Mouse (Mus musculus) WW6 (cell line): ENCODE measurements around the gene Klhdc4.

Experiments used
- DNase-seq: peaks from one replicate; pipeline ENCODE4 v3.0.0-alpha.2; 2013; ENCODE audit warnings: low read depth, low spot score

The Klhdc4 gene

GRCm38 (mm10) chr8:121850018-121850417 lies 20.6 kb upstream of the Klhdc4 start:
- DNase-seq = peak; percentile 76

- DNase-seq = no peak
Observed at GRCm38 (mm10) chr8:121849303-121849702, 19.9 kb upstream of the Klhdc4 start.

DNA sequence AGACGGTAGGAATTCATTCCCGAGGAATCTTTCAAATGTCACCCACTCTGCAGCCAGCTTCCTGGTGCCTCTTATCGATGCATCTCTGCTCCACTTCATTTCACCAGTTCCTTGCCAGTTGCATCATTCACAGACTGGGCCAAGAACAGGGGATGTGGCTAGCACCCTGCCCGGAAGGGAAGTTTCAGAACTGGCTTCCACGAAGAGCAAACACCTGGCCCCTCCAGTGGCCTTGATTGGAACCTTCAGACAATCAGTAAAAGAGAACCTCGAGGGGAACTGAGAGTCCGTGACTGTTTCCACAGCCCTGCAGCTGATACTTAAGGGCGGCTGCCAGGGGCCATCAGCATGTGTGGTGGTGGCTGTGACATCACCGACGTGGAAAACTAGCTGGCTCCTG lies 19.1 kb upstream of the Klhdc4 start:
- DNase-seq = no peak

GRCm38 (mm10) chr8:121847987-121848386 lies 18.6 kb upstream of the Klhdc4 start:
- DNase-seq = no peak

DNA sequence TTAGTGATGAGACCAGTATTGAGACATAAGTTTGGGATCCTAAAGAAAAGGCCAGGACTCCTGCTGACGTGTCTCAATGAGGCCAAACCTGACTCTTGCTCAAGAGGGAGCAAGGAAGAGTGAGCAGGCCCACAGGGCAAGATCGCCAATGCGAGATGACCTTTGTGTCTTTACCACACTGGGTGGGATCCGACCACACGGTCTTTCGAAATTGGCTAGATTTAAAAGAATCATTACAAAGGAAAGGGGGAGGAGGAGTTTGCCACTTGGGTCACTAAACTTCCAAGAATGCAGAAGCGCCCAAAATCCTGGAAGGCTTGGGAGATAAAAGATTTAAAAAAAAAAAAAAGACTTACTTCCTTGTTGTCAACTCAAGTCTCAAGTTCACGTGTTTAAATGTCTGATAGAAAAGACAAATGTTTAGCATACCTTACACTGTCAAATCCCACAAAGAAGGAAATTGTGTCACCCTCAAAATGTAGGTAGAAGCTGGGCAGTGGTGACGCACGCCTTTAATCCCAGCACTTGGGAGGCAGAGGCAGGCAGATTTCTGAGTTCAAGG lies 18.0 kb upstream of the Klhdc4 start:
- DNase-seq = no peak

GRCm38 (mm10) chr8:121846815-121847214 lies 17.4 kb upstream of the Klhdc4 start:
- no peak for DNase-seq

- no peak for DNase-seq
Observed at GRCm38 (mm10) chr8:121844765-121845164, 15.4 kb upstream of the Klhdc4 start.

DNA sequence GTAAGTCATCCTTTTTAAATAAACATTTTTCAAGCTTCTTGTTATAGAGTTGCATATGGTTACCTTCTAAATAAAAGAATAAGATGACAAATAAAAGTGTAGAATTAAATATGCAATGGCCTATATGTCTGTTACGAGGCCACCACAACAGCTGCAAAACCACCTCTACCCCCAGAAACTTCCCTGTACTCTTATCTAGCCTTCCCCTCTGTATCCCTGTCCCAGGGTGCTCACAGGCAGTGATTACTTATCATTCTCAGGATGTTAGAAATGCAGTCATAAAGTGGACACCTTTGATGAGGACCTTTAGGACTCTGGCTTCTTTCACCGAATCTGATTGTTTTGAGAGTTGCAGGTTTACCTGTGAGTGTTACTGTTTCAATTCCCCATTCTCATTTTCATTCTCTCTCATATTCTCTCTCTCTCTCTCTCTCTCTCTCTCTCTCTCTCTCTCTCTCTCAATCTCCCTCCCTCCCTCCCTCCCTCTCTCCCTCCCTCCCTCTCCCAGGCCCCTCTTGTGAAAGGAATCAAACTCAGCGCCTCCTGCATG lies 13.9 kb upstream of the Klhdc4 start:
- no peak for DNase-seq

DNA sequence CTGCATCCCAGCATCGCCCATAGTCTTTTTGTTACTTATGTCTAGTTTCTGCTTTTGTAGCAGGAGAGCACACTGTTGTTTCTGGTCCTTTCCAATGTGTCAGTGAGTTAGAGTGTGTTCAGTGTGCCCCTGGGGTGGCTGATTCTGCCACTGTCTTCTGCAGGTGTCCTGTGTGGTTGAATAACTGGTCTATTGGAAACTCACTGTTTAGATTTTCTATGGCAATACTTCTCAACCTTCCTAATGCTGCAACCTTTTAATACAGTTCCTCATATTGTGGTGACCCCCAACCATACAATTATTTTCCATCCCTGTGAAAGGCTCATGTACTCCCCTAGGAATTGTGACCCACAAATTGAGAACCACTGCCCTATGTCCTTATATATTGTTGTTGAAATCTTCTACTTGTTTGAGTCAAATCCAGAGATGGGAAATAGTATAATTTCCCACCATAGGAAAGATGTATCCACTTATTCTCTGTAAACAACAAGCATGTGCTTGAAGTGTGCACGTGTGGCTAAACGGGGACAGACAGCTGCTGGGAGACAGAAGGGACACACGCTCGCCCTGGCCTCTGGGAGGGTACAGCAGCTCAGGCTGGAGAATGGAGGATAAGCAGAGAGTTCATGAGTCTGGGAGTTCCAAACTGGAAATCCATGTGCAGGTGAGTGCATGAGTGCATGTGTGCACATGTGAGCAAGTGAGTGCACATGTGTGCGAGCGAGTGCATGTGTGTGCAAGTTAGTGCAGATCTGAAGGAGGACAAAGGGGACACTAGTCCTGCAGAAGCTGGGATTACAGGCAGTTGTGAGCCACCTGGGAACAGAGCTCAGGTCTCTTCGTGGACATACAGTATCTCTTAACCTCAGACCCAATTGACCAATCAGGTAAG lies 12.9 kb upstream of the Klhdc4 start:
- DNase-seq = no peak

- peak; percentile 79 for DNase-seq
Observed at GRCm38 (mm10) chr8:121841242-121841641, 11.9 kb upstream of the Klhdc4 start.

- DNase-seq = no peak
Observed at GRCm38 (mm10) chr8:121832503-121832902, 3.1 kb upstream of the Klhdc4 start.

DNA sequence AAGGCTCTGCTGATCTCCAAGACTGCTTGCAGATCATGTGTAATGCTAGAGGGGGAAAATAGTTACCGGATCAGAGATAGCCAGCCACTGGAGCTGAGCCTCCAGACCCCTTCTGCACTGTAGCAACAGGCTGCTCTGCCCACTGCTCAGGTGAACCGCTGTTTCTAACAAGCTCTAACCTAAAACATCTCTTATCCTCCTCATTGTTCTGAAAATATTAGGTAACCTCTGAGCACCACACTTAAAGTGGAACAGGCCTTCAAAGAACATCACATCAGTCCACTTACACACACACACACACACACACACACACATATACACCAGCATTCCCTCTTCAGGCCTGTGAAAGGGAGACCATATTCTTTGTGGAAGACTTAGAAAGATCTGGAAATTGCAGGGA lies 2.7 kb upstream of the Klhdc4 start:
- no peak for DNase-seq

GRCm38 (mm10) chr8:121829777-121830362 lies 501 bp upstream of the Klhdc4 start:
- no peak for DNase-seq

GRCm38 (mm10) chr8:121828376-121829023 lies 869 bp downstream of the Klhdc4 start:
- DNase-seq = no peak

DNA sequence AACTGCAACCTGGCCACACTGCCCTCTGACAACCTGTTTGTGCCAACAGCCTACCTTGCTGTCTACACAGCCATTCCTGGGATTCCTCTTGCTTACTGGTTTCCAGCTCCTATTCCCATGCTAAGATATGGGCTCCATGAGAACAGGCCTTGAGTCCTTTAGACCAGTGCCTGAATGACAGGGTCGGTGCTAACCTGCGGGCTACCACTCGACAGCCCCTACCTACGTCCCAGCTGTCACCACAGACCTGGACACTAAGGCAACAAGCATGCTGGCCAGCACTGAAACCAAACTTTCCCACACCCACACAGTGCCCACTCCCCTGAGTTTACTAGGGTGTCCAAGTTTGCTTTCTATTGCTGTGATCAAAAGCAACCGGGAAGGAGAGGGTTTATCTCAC lies 1.6 kb downstream of the Klhdc4 start:
- DNase-seq = no peak

DNA sequence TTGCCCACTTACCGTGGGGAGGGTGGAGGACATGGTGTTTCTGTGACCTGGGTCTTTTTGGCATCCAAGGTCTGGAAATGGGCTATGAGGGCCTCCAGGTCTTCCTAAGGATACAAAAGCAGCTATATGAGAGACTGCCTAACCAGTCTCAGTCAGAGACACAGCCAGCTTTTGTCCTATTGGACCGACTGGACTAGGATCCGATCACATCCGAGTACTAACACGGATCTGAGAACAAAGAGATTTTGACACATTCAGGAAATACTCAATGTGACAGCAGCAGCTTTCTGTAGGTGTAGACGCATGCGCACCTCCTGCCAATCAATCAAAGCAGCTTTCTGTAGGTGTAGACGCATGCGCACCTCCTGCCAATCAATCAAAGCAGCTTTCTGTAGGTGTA lies 7.6 kb downstream of the Klhdc4 start:
- no peak for DNase-seq

DNA sequence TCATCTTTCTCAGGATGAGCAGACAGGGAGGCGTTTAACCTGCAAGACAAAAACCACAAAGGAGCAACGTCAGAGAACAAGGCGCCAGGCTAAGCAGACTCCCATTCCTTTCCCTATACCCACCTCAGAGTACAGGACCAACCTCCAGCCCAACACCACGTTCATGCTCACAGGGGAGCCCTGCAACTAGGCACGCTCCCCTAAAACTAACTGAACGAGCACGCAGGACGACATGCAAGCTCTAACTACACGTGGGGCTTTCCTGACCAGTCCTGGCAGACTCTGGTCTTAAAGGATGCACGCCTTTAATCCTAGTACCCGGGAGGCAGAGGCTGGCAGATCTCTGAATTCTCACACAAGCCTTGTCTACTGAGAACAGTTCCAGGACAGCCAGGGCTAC lies 8.0 kb downstream of the Klhdc4 start:
- DNase-seq = no peak

DNA sequence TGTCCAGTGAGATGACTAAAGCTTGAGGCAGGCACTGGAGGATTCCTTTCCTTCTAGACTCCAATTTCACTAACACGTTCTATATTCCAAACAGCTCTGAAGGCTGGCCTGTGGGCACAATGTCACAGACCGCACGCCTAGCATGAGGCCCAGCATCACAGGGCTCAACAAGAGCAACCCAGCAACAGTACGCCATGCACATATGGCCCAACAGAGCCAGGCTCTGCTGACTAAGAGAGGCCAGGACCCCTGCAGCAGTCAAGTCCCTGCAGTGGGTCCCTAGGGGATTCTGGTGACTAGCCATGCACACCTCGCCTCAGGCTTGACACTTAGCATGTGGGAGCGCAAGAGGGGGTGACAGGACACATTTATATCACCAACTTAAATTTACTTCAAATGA lies 8.5 kb downstream of the Klhdc4 start:
- DNase-seq = no peak

DNA sequence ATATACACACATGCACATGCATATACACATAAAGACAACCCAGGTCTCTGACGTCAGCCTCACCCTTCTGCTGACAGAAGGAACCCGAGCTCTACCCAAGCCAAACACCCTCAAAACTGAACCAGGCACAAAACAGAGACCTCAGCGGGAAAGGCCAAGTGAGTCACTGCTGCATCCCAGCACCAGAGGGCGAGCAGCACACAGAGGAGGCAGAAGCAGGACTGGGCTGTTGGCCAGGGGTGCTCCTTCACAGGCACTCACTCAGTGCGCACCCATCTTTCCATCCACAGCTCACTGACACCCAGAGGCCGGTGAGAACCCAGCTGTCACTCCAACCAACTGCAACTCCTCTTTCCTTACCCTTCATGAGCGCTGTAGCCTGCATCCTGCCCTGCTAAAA lies 11.1 kb downstream of the Klhdc4 start:
- no peak for DNase-seq

DNA sequence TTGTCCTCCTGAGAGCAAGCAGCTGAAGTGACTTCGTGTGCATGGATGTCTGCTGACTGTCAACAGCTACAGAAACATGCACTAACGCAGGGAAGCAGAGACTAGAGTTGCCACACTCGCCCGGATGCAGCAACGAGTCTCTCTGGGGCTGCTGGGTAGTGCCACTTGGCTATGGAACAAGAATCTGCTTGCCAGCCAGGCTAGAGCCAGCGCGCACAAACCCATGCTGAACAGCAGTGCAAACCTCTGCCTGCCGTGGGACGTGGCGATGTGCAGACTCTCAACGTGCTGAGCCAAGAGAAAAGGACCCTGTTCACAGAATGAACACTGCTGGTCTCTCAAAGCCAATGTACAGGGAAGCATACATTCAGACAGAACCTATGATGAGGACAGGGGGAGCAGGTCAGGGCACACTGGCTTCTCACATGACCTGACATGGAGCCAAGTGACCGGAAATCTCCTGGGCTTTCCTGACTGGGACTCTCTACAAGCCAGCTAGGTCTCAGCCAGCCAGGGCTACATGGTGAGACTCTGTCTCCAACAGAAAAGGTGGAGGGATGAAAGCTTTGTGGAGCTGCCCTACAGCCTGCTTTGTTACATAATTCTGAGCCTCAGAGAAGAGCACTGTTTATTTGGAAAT lies 17.3 kb downstream of the Klhdc4 start:
- DNase-seq = no peak

DNA sequence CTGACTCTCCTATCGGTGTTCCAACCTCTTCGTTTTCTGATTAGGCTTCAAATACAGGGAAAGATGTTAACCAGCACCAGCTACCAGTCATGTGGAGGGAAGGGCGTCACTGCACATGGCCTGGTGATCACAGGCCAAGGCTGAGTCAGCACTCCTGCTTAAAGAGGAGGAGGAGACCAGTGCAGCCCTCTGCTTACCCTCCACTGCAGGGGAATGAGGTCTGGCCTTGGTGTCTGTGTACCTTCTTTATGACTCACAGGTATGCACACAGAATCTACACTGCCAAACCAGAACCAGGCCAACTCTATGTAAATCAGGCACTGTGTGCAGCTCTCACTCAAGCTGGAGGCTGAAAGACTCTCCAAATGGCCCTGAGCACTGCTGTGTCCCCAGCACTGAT lies 17.9 kb downstream of the Klhdc4 start:
- no peak for DNase-seq
